Mouse (Mus musculus) liver, adult 2 months (tissue): ENCODE results near the gene 4930523C07Rik.

ENCODE experiments used
- CTCF ChIP-seq: fragments of 200-500 bp; IDR thresholded peaks from 2 replicates; pipeline ENCODE4 v1.5.1; 2011; ENCODE audit warnings: low read depth, low read length, control low read depth
- POLR2A ChIP-seq: fragments of 200-500 bp; IDR thresholded peaks from 2 replicates; pipeline ENCODE4 v1.6.1; 2011; ENCODE audit warnings: low read length, control low read depth; ENCODE audit not compliant: insufficient read depth; ENCODE audit errors: extremely low read depth

DNA sequence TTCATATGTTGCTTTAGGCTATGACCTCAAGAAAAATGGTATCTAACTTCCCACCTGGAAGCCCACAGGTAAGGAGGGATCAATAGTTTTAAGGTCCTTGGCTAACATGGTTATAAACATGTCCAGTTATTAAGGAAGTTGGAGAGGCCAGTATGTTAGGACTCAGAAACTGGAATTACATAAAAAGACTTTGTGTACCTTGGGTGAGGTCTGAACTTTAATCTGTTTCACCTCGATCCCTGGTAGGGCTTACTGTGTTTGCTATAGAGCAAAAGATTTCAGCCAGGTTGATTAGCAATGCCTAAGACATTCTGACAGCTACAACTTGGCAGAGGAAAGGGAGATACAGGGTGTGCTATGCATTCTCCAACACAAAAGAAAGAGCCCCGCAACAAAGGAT is 79.8 kb downstream of the 4930523C07Rik start:
- no peak for TF ChIP-seq POLR2A
- TF ChIP-seq CTCF, result no peak
